Mouse (Mus musculus) neutrophil, adult 5-6 weeks (primary cell): Measurements from ENCODE around the gene Unk. TPM values are rescaled to one million over a fixed set of nuclear protein-coding genes. Genes with fewer than 3 reads are reported as not detected.

Experiments
- ATAC-seq: fragments of 151-379, 151-347 bp; 2 replicates; pipeline ENCODE4 v1.8.0; 2017; ENCODE audit warnings: mild to moderate bottlenecking, moderate TSS enrichment; ENCODE audit not compliant: insufficient number of reproducible peaks, poor library complexity, low FRiP score, severe bottlenecking; ENCODE audit errors: extremely low read depth
- total RNA-seq: library from RNA; stranded (forward); fragments of 200-1000 nt; gene quantifications from 2 replicates; pipeline ENCODE4 v1.2.3, GENCODE M21; 2017

The Unk gene
- total RNA-seq, 1 experiment from 2014 or later, result 24.2 TPM

GRCm38 (mm10) chr11:116099462-116099861 lies 69.3 kb downstream of the Unk start:
- ATAC-seq, result no peak

- ATAC-seq, result no peak
Measured at GRCm38 (mm10) chr11:116100385-116100784, 70.3 kb downstream of the Unk start.

- ATAC-seq, result no peak
Measured at GRCm38 (mm10) chr11:116100839-116101238, 70.7 kb downstream of the Unk start.

GRCm38 (mm10) chr11:116101931-116102381 lies 71.8 kb downstream of the Unk start:
- no peak for ATAC-seq

- no peak for ATAC-seq
Measured at GRCm38 (mm10) chr11:116102472-116102871, 72.3 kb downstream of the Unk start.

- ATAC-seq, result no peak
Measured at GRCm38 (mm10) chr11:116103572-116103971, 73.5 kb downstream of the Unk start.

- ATAC-seq, result no peak
Measured at GRCm38 (mm10) chr11:116104006-116104646, 74.0 kb downstream of the Unk start.

- no peak for ATAC-seq
Measured at GRCm38 (mm10) chr11:116105065-116105464, 74.9 kb downstream of the Unk start.

GRCm38 (mm10) chr11:116106154-116106962 lies 76.2 kb downstream of the Unk start:
- no peak for ATAC-seq

- no peak for ATAC-seq
Measured at GRCm38 (mm10) chr11:116106963-116107776, 77.0 kb downstream of the Unk start.

GRCm38 (mm10) chr11:116107777-116108285 lies 77.7 kb downstream of the Unk start:
- ATAC-seq, result no peak

GRCm38 (mm10) chr11:116108464-116109137 lies 78.5 kb downstream of the Unk start:
- no peak for ATAC-seq

- no peak for ATAC-seq
Measured at GRCm38 (mm10) chr11:116109441-116110081, 79.4 kb downstream of the Unk start.

GRCm38 (mm10) chr11:116110131-116110530 lies 80.0 kb downstream of the Unk start:
- no peak for ATAC-seq

- no peak for ATAC-seq
Measured at GRCm38 (mm10) chr11:116110540-116110939, 80.4 kb downstream of the Unk start.
